Mouse (Mus musculus): Measurements from ENCODE around the gene H1f0.

The H1f0 gene

GRCm38 (mm10) chr15:79028237-79028738, at the start of gene H1f0:
TSS of gene H1f0 (plus strand) at chr15:79028450.
- peak; percentile 94 to 96 for DNase-seq (ENCODE audit: low spot score in 2 of 2)

GRCm38 (mm10) chr15:78978875-78979274, 49.4 kb upstream of the H1f0 start:
- DNase-seq (ENCODE audit: low spot score in 2 of 2), result peak; percentile 78 to 89

GRCm38 (mm10) chr15:78980084-78980483, 48.2 kb upstream of the H1f0 start:
- DNase-seq (ENCODE audit: low spot score in 2 of 2), result no peak

GRCm38 (mm10) chr15:78982658-78983435, 45.4 kb upstream of the H1f0 start:
- peak; percentile 88 to 92 for DNase-seq (ENCODE audit: low spot score in 2 of 2)

DNA sequence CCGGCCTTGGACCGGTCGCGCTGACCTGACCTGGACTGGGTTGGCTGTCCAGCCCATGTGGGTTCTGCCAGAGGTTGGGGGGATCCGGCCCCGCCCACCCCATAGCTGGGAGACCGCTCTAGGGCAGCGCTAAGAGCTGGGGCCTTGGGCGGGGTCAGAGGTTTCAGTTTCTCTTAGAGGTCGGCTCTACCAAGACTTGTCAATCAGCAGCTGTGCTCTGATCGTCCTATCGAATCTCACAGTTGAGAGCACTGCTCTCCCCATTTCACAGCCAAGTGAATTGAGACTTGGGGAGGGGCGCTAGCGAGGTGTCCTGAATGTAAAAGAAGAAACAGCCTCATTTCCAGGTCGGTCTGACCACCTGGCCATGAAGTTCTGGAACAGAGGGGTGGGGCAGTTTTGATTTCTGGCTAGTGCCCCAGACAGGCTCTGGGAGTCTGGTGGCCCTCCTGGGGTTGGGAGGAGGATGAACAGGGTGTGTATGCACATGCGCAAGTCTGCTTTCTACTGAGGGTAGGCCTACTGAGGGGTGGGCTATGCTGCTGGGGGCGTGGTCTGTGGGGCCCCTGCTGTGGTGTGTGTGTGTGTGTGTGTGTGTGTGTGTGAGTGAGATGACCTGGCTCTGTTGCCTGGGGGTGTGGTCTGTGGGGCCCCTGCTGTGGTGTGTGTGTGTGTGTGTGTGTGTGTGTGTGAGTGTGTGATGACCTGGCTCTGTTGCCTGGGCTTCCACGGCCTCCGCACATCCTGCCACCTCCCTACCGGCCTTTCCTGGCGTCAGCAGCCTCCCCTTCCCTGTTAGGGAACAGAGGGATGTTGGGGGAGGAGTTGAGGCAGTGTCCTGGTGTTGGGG, 44.6 kb upstream of the H1f0 start:
- DNase-seq (ENCODE audit: low spot score in 2 of 2), result peak; percentile 67 to 70

DNA sequence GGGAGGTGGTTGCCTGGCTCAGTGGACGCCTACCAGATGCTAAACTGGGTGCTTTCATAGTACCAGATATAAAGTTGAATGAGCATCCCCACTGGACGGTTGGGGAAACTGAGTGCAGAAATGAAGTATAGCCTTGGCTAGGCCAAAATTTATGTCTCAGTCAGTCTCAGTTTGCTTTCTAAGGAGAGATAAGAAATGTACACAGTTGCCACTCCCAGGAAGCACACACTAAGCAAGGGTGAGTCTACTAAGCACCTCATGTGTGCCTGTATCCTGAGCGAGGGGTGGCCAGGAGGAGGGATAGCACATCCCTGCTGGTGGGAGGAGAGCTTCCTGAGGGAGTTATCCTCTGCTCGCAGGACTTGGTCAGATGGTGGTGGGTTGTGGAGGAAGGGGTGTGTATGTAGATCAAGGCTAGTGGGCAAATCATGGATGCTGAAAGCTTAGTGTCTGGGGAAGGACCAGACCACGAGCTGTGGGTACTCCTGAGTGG, 43.9 kb upstream of the H1f0 start:
- DNase-seq (ENCODE audit: low spot score in 2 of 2), result no peak

DNA sequence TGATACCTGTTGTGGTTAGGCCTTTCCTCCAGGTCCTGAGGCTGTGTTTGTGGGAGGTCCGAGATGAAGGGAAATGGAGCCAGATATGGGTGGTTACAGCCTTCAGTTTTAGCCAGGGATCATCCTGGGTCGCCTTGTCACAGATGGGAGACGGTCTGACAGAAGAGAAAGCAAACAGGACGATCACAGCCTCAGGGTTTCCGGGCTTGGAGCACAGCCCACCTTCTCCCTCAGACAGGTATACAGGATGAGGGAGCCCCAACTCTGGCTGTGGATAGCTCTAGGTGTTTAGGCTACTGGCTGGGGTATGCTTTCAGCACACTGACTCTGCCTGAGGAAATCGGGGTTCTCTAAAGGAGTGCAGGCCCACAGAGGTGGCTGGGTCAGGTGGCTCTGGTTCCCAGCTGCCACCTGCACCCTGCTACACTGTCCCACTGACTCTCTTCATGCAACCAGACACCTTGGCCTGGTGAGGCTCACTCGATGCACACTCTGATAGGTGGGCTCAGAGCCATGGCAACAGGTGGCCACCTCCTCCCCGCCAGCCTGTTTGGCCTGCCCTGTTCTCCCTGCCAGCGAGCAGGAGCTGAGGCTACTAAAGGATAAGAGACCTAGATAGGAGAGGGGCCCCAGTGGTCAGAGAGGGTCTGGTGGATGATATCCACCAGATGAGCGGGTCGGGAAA, 41.6 kb upstream of the H1f0 start:
- DNase-seq (ENCODE audit: low spot score in 2 of 2), result no peak

GRCm38 (mm10) chr15:78988499-78988971, 39.7 kb upstream of the H1f0 start:
- peak; percentile 73 for DNase-seq (ENCODE audit: low spot score in 2 of 2)

DNA sequence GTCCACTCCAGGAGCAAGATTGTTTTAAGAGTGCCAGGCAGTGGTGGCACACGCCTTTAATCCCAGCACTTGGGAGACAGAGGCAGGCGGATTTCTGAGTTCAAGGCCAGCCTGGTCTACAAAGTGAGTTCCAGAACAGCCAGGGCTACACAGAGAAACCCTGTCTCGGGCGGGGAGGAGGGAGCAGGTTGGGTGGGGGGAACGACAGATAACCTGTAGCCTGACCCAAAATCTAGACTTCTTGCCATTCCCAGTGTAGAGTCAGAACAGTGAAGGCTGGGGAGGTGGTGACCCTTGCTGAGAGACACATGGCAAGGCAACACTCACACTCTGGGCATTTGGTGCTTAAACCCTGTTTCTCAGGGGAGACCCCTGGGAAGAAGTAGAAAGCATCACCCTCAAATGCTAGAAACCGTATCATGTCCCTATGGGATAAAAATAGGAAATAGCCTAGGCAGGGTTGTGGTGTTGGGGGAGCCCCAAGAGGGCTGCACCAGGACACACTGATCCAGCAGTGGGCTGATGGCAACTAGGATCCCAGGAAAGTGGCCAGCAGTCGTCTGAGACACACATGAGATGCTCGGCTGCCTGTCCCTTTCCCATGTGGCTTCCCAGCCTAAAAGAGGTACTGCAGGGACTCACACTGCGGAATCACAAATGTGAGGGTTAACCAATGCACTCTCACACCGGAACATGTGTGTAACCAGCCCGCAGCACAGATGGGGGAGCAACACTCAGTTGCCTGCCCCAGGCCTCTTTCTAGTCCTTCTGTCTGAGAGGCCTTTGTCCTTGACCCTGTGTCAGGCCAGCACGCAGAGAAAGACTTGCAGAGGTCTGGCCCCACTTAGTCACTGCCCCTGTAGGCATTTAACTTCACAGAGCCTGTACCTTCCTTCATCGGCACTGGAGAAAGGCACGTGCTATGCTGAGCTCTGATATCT, 38.8 kb upstream of the H1f0 start:
- DNase-seq (ENCODE audit: low spot score in 2 of 2), result no peak

DNA sequence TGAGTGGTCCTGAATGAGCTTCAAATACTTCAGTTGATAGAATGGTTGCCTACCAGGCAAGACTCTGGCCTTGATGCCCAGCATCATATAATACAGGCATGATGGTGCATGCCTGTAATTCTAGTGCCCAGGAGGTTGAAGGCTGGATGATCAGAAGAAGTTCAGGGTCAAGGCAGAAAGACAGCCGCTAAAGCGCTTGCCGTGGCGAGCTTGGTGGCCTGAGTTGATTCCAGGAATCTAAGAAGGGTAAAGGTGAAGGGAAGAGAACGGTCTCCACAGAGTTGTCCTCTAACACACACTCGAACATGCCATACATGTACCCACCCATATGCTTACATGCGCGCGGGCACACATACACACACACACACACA, 38.2 kb upstream of the H1f0 start:
- no peak for DNase-seq (ENCODE audit: low spot score in 2 of 2)

DNA sequence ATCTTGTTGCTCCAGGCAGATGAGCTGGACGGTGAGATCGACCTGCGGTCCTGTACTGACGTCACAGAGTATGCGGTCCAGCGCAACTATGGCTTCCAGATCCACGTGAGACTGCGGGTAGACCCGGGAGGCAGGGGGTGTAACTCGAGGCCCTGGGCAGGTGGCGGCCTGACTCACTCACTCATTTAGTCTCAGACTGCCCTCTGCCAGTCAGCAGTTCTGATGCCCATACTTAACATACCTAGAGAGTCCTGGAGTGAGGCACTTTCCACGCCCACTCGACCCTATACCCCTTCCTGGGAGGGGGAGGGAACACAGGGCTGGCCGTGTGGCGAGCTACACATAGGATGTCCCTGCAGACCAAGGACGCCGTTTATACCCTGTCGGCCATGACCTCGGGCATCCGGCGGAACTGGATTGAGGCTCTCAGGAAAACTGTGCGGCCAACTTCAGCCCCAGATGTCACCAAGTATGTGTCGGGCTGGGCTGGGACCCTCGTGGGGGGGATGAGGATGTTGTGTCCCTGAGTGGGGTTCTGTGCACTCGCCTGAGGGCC, 37.2 kb upstream of the H1f0 start:
- no peak for DNase-seq (ENCODE audit: low spot score in 2 of 2)

GRCm38 (mm10) chr15:78992235-78992634, 36.0 kb upstream of the H1f0 start:
- no peak for DNase-seq (ENCODE audit: low spot score in 2 of 2)

DNA sequence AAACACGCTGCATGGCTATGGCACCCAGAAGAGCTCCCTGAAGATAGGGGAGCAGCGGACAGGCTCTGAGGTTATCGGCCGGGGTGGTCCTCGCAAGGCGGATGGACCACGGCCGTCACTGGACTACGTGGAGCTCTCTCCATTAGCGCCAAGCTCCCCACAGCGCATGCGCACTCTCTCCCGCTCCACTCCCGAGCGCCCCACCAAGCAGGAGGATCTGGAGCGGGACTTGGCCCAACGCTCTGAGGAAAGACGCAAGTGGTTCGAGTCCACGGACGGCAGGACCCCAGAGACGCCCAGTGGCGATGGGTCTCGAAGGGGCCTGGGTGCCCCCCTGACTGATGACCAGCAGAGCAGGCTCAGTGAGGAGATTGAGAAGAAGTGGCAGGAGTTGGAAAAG, 35.3 kb upstream of the H1f0 start:
- DNase-seq (ENCODE audit: low spot score in 2 of 2), result no peak

DNA sequence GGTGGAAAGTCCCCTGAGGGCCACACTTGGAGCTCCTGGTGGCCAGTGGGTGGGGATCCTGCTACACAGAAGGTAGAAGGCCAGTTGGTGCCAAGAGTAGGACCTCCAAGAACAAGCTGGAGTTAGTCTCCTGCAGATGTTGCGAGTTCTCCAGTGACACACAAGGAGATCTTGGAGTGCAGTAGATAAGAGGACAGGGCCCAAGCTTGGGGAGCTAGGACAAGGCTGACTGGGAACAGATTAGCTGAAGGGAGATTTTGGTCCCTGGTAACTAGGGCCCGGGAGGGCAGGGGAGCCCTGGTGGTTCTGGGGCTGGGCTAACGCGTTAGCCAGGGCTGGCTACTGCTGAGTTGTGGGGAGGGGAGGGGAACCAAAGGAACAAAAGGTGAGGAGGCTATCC, 32.3 kb upstream of the H1f0 start:
- no peak for DNase-seq (ENCODE audit: low spot score in 2 of 2)

GRCm38 (mm10) chr15:78996663-78997062, 31.6 kb upstream of the H1f0 start:
- DNase-seq (ENCODE audit: low spot score in 2 of 2), result no peak

GRCm38 (mm10) chr15:78998348-78998747, 29.9 kb upstream of the H1f0 start:
- no peak for DNase-seq (ENCODE audit: low spot score in 2 of 2)

DNA sequence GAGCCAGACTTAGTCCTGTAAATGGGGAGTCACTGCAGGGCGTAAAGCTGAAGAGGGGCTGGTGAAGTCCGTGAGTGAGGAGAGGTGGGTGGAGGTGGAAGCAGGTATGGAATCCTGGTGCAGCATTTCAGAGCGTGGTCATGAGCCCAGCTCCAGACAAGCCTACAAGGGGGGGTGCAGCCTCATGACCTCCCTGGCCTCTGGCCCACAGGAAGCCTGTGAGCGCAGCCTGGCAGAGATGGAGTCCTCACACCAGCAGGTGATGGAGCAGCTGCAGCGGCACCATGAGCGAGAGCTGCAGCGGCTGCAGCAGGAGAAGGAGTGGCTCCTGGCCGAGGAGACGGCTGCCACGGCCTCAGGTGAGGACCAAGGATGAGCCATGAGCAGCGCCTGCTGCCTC, 28.7 kb upstream of the H1f0 start:
- DNase-seq (ENCODE audit: low spot score in 2 of 2), result no peak

GRCm38 (mm10) chr15:79000357-79000791, 27.9 kb upstream of the H1f0 start:
- no peak for DNase-seq (ENCODE audit: low spot score in 2 of 2)

DNA sequence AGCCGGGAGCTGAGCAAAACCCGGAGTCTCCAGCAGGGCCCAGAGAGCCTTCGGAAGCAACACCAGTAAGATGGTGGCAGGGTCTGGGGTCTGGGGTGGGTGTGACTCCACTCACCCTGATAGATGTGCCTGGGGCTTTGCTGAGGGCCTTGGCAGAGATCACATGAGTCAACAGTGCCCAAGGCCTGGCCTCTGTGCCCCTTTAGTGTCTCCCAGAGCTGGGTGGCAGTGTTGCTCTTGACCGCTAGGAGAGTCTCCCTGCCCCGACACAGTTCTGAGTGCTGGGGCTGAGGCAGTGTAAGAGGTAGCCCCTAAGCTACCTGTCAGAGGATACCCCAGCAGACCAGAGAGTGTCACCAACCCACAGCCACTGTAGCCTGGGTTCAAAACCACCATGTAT, 26.7 kb upstream of the H1f0 start:
- no peak for DNase-seq (ENCODE audit: low spot score in 2 of 2)

GRCm38 (mm10) chr15:79002036-79002435, 26.2 kb upstream of the H1f0 start:
- no peak for DNase-seq (ENCODE audit: low spot score in 2 of 2)

Data from urinary bladder, postnatal 4 days (tissue).